In genomic region chr10:80148610-80149290, GRCm38 (mm10) we compare ENCODE assay signal across 7 mouse cellular contexts. TPM values are rescaled to one million over a fixed set of nuclear protein-coding genes. Genes with fewer than 3 reads are reported as not detected.
DNase-seq lines count a peak whose midpoint lies in the region; ATAC-seq lines count a peak whose summit lies in the region.

No protein-coding gene starts in this region.

- peak overlapping the region; percentile 87 for H3K9ac ChIP-seq in intestine, embryonic 16.5 days (ENCODE audit: low read depth, low read length)
- H3K9ac ChIP-seq in limb, embryonic 11.5 days (ENCODE audit: low read length): peak overlapping the region; percentile 95
- H3K9ac ChIP-seq in midbrain, embryonic 13.5 days (replicated peaks): peak overlapping the region; percentile 98

- DNase-seq in adrenal gland, postnatal 10 days: peak; percentile 97
- peak; percentile 87 for DNase-seq in embryo, embryonic 11.5 days (ENCODE audit: low read depth, low spot score)
- peak; percentile 92 to 93 for DNase-seq in gastrocnemius, postnatal 36 days
- peak; percentile 95 for DNase-seq in limb, embryonic 11.5 days (ENCODE audit: low spot score)
- DNase-seq in spleen, adult 18-20 months: peak; percentile 87 to 96

- ATAC-seq in intestine, embryonic 16.5 days: peak; percentile 54
- ATAC-seq in limb, embryonic 11.5 days (ENCODE audit: insufficient number of reproducible peaks, low FRiP score, low TSS enrichment, low read depth): peak; percentile 19
- ATAC-seq in midbrain, embryonic 13.5 days: peak; percentile 32

- H3K9me3 ChIP-seq in intestine, embryonic 16.5 days (ENCODE audit: control insufficient read depth, low read length): no peaks in the 10 kb centered on the region
- H3K9me3 ChIP-seq in limb, embryonic 11.5 days (ENCODE audit: control insufficient read depth, low read length): no peaks in the 10 kb centered on the region
- no peaks in the 10 kb centered on the region for H3K9me3 ChIP-seq in midbrain, embryonic 13.5 days

- WGBS in intestine, embryonic 16.5 days: under 1% methylated on average over 56 of the region's 57 CpGs
- under 1% methylated on average over 56 of the region's 57 CpGs for WGBS in limb, embryonic 11.5 days
- under 1% methylated on average over 53 of the region's 57 CpGs for WGBS in midbrain, embryonic 13.5 days

- H3K4me2 ChIP-seq in intestine, embryonic 16.5 days (ENCODE audit: low read depth, low read length): peak overlapping the region; percentile 56
- peak overlapping the region; percentile 59 for H3K4me2 ChIP-seq in limb, embryonic 11.5 days (ENCODE audit: low read depth, severe bottlenecking)
- peak overlapping the region; percentile 79 for H3K4me2 ChIP-seq in midbrain, embryonic 13.5 days (replicated peaks)

- peak overlapping the region; percentile 100 for H3K27ac ChIP-seq in intestine, embryonic 16.5 days (ENCODE audit: low read length)
- peak overlapping the region; percentile 99 for H3K27ac ChIP-seq in limb, embryonic 11.5 days (replicated peaks; ENCODE audit: low read depth, low read length)
- peak overlapping the region; percentile 100 for H3K27ac ChIP-seq in midbrain, embryonic 13.5 days

- peaks cover 23% of the 10 kb centered on the region for H3K36me3 ChIP-seq in intestine, embryonic 16.5 days (ENCODE audit: control insufficient read depth, insufficient read depth, low read length)
- peaks cover 37% of the 10 kb centered on the region for H3K36me3 ChIP-seq in limb, embryonic 11.5 days (ENCODE audit: control insufficient read depth, insufficient read depth, low read length)
- H3K36me3 ChIP-seq in midbrain, embryonic 13.5 days: peaks cover 54% of the 10 kb centered on the region

- H3K4me3 ChIP-seq in intestine, embryonic 16.5 days (ENCODE audit: low read length): peak overlapping the region; percentile 96
- peak overlapping the region; percentile 99 for H3K4me3 ChIP-seq in limb, embryonic 11.5 days (ENCODE audit: low read depth, low read length)
- peak overlapping the region; percentile 98 for H3K4me3 ChIP-seq in midbrain, embryonic 13.5 days (replicated peaks)

- intact Hi-C loops in gastrocnemius, postnatal 36 days (cut with DNase I): no loop called here

- peaks cover 62% of the 10 kb centered on the region for H3K4me1 ChIP-seq in intestine, embryonic 16.5 days (ENCODE audit: control insufficient read depth, insufficient read depth, low read length)
- peaks cover 30% of the 10 kb centered on the region for H3K4me1 ChIP-seq in limb, embryonic 11.5 days (ENCODE audit: control insufficient read depth, insufficient read depth, low read length)
- H3K4me1 ChIP-seq in midbrain, embryonic 13.5 days (replicated peaks): peaks cover 59% of the 10 kb centered on the region

- H3K27me3 ChIP-seq in intestine, embryonic 16.5 days (replicated peaks; ENCODE audit: control insufficient read depth, insufficient read depth, low read length): no peaks in the 10 kb centered on the region
- no peaks in the 10 kb centered on the region for H3K27me3 ChIP-seq in limb, embryonic 11.5 days (ENCODE audit: control insufficient read depth, insufficient read depth, low read length)
- no peaks in the 10 kb centered on the region for H3K27me3 ChIP-seq in midbrain, embryonic 13.5 days

RNA-seq across cellular contexts. Expression of gene Midn, which starts 0.7 kb away (rescaled TPM):
- total RNA-seq in adrenal gland, postnatal 10 days (2021): 100 to 1,000 TPM; 106 to 127 TPM
- 10 to 100 TPM; 37.6 to 49.3 TPM for total RNA-seq in gastrocnemius, postnatal 36 days (2021)
- 8.8 and 10.3 TPM in 2 replicates for polyA plus RNA-seq in intestine, embryonic 16.5 days (2015; fragmentation: Nextera tagmentation; extraction: Ambion mirVana)
- polyA plus RNA-seq in limb, embryonic 11.5 days (2014; fragmentation: Nextera tagmentation; extraction: Ambion mirVana): 59.3 and 60.9 TPM in 2 replicates
- 35.9 and 40.6 TPM in 2 replicates for polyA plus RNA-seq in midbrain, embryonic 13.5 days (2015; fragmentation: Nextera tagmentation; extraction: Ambion mirVana)

RNA-seq across cellular contexts. Expression of gene Cbarp, which starts 8.1 kb away (rescaled TPM):
- 10 to 100 TPM; 41.6 to 65.6 TPM for total RNA-seq in adrenal gland, postnatal 10 days (2021)
- total RNA-seq in gastrocnemius, postnatal 36 days (2021): 1 to 10 TPM; 1.4 to 2.1 TPM
- 5.1 TPM in 2 replicates for polyA plus RNA-seq in intestine, embryonic 16.5 days (2015; fragmentation: Nextera tagmentation; extraction: Ambion mirVana)
- polyA plus RNA-seq in limb, embryonic 11.5 days (2014; fragmentation: Nextera tagmentation; extraction: Ambion mirVana): 4.7 and 6.5 TPM in 2 replicates
- polyA plus RNA-seq in midbrain, embryonic 13.5 days (2015; fragmentation: Nextera tagmentation; extraction: Ambion mirVana): 40.6 and 45.3 TPM in 2 replicates

RNA-seq across cellular contexts. Expression of gene Atp5d, which starts 10.3 kb away (rescaled TPM):
- 100 to 1,000 TPM; 982 to 996 TPM for total RNA-seq in adrenal gland, postnatal 10 days (2021)
- 100 to 1,000 TPM; 600 to 616 TPM for total RNA-seq in gastrocnemius, postnatal 36 days (2021)
- polyA plus RNA-seq in intestine, embryonic 16.5 days (2015; fragmentation: Nextera tagmentation; extraction: Ambion mirVana): 846 and 854 TPM in 2 replicates
- 416 and 426 TPM in 2 replicates for polyA plus RNA-seq in limb, embryonic 11.5 days (2014; fragmentation: Nextera tagmentation; extraction: Ambion mirVana)
- 391 and 394 TPM in 2 replicates for polyA plus RNA-seq in midbrain, embryonic 13.5 days (2015; fragmentation: Nextera tagmentation; extraction: Ambion mirVana)

RNA-seq across cellular contexts. Expression of gene Cirbp, which starts 17.0 kb away (rescaled TPM):
- total RNA-seq in adrenal gland, postnatal 10 days (2021): 100 to 1,000 TPM; 102 to 168 TPM
- total RNA-seq in gastrocnemius, postnatal 36 days (2021): 10 to 100 TPM; 22.6 to 28.3 TPM
- polyA plus RNA-seq in intestine, embryonic 16.5 days (2015; fragmentation: Nextera tagmentation; extraction: Ambion mirVana): 53.2 and 62.6 TPM in 2 replicates
- 67.9 and 68.1 TPM in 2 replicates for polyA plus RNA-seq in limb, embryonic 11.5 days (2014; fragmentation: Nextera tagmentation; extraction: Ambion mirVana)
- 354 and 412 TPM in 2 replicates for polyA plus RNA-seq in midbrain, embryonic 13.5 days (2015; fragmentation: Nextera tagmentation; extraction: Ambion mirVana)

RNA-seq across cellular contexts. Expression of gene 1600002K03Rik, which starts 24.0 kb away (rescaled TPM):
- 1 to 10 TPM; 6.4 to 7.7 TPM for total RNA-seq in adrenal gland, postnatal 10 days (2021)
- total RNA-seq in gastrocnemius, postnatal 36 days (2021): 1 to 10 TPM; 4.7 to 5.1 TPM
- 23.6 TPM in 2 replicates for polyA plus RNA-seq in intestine, embryonic 16.5 days (2015; fragmentation: Nextera tagmentation; extraction: Ambion mirVana)
- polyA plus RNA-seq in limb, embryonic 11.5 days (2014; fragmentation: Nextera tagmentation; extraction: Ambion mirVana): 5.9 and 7.2 TPM in 2 replicates
- polyA plus RNA-seq in midbrain, embryonic 13.5 days (2015; fragmentation: Nextera tagmentation; extraction: Ambion mirVana): 11.9 and 14.5 TPM in 2 replicates

Comparison
In these comparisons a context has a peak if more than half of its experiments do, and no peak if none do; other contexts are left out.
1. Peak in every context shown above with its lines: DNase-seq, ATAC-seq, H3K4me3 ChIP-seq and H3K27ac ChIP-seq.